Mouse (Mus musculus): ENCODE results near the gene Rbm15. TPM values are rescaled to one million over a fixed set of nuclear protein-coding genes. Genes with fewer than 3 reads are reported as not detected.

The Rbm15 gene
- polyA plus RNA-seq, 1 experiment = 16.4 TPM

GRCm38 (mm10) chr3:107365341-107365740 lies 31.9 kb upstream of the Rbm15 start:
- no peak overlapping the region for H3K4me3 ChIP-seq (ENCODE audit: control insufficient read depth, insufficient read depth, low read length)
- no peak overlapping the region for H3K27ac ChIP-seq (ENCODE audit: control insufficient read depth, insufficient read depth, low read length)
- no peaks in the 10 kb centered on the region for H3K36me3 ChIP-seq (ENCODE audit: control insufficient read depth, insufficient read depth, low read length)
- no peak for TF ChIP-seq CTCF (IDR thresholded peaks at IDR 0.05; ENCODE audit: borderline replicate concordance, control insufficient read depth, extremely low read depth, insufficient read depth, low read length, poor library complexity)
- TF ChIP-seq POLR2A (IDR thresholded peaks at IDR 0.05; ENCODE audit: control insufficient read depth, extremely low read depth, insufficient read depth, low read length, poor library complexity) = no peak
- H3K4me1 ChIP-seq (replicated peaks; ENCODE audit: control insufficient read depth, insufficient read depth, low read length) = no peaks in the 10 kb centered on the region
- WGBS = 92% methylated on average over 4 of the region's 4 CpGs
- no peak for DNase-seq
- no peaks in the 10 kb centered on the region for H3K27me3 ChIP-seq (ENCODE audit: control insufficient read depth, insufficient read depth, low read length)

GRCm38 (mm10) chr3:107363391-107363790 lies 29.9 kb upstream of the Rbm15 start:
- no peaks in the 10 kb centered on the region for H3K36me3 ChIP-seq (ENCODE audit: control insufficient read depth, insufficient read depth, low read length)
- DNase-seq = no peak
- no peak for TF ChIP-seq POLR2A (IDR thresholded peaks at IDR 0.05; ENCODE audit: control insufficient read depth, extremely low read depth, insufficient read depth, low read length, poor library complexity)
- TF ChIP-seq CTCF (IDR thresholded peaks at IDR 0.05; ENCODE audit: borderline replicate concordance, control insufficient read depth, extremely low read depth, insufficient read depth, low read length, poor library complexity) = no peak
- WGBS = 92% methylated on average over 5 of the region's 5 CpGs
- no peaks in the 10 kb centered on the region for H3K27me3 ChIP-seq (ENCODE audit: control insufficient read depth, insufficient read depth, low read length)
- H3K27ac ChIP-seq (ENCODE audit: control insufficient read depth, insufficient read depth, low read length) = no peak overlapping the region
- H3K4me1 ChIP-seq (replicated peaks; ENCODE audit: control insufficient read depth, insufficient read depth, low read length) = no peaks in the 10 kb centered on the region
- H3K4me3 ChIP-seq (ENCODE audit: control insufficient read depth, insufficient read depth, low read length) = no peak overlapping the region

GRCm38 (mm10) chr3:107360341-107360740 lies 26.9 kb upstream of the Rbm15 start:
- Histone ChIP-seq H3K27ac (ENCODE audit: control insufficient read depth, insufficient read depth, low read length) (no peak overlapping the region), H3K4me3 (ENCODE audit: control insufficient read depth, insufficient read depth, low read length) (no peak overlapping the region), H3K27me3 (ENCODE audit: control insufficient read depth, insufficient read depth, low read length) (no peaks in the 10 kb centered on the region), H3K36me3 (ENCODE audit: control insufficient read depth, insufficient read depth, low read length) (no peaks in the 10 kb centered on the region), H3K4me1 (replicated peaks; ENCODE audit: control insufficient read depth, insufficient read depth, low read length) (peaks cover 3% of the 10 kb centered on the region; the same call in 1 of the 2 replicates)
- TF ChIP-seq POLR2A (IDR thresholded peaks at IDR 0.05; ENCODE audit: control insufficient read depth, extremely low read depth, insufficient read depth, low read length, poor library complexity) (no peak), CTCF (IDR thresholded peaks at IDR 0.05; ENCODE audit: borderline replicate concordance, control insufficient read depth, extremely low read depth, insufficient read depth, low read length, poor library complexity) (no peak)
- 74% methylated on average over 4 of the region's 4 CpGs for WGBS
- DNase-seq = no peak

- H3K4me1 ChIP-seq (replicated peaks; ENCODE audit: control insufficient read depth, insufficient read depth, low read length) = peaks cover 3% of the 10 kb centered on the region; the same call in 1 of the 2 replicates
- WGBS = 89% methylated on average over 3 of the region's 3 CpGs
- no peak for DNase-seq
- H3K4me3 ChIP-seq (ENCODE audit: control insufficient read depth, insufficient read depth, low read length) = no peak overlapping the region
- H3K27ac ChIP-seq (ENCODE audit: control insufficient read depth, insufficient read depth, low read length) = no peak overlapping the region
- no peaks in the 10 kb centered on the region for H3K27me3 ChIP-seq (ENCODE audit: control insufficient read depth, insufficient read depth, low read length)
- TF ChIP-seq POLR2A (IDR thresholded peaks at IDR 0.05; ENCODE audit: control insufficient read depth, extremely low read depth, insufficient read depth, low read length, poor library complexity) (no peak), CTCF (IDR thresholded peaks at IDR 0.05; ENCODE audit: borderline replicate concordance, control insufficient read depth, extremely low read depth, insufficient read depth, low read length, poor library complexity) (no peak)
- H3K36me3 ChIP-seq (ENCODE audit: control insufficient read depth, insufficient read depth, low read length) = no peaks in the 10 kb centered on the region
These were observed 24.3 kb upstream of the Rbm15 start for GRCm38 (mm10) chr3:107357700-107358234.

GRCm38 (mm10) chr3:107356964-107357441 lies 23.5 kb upstream of the Rbm15 start:
- H3K4me3 ChIP-seq (ENCODE audit: control insufficient read depth, insufficient read depth, low read length) = no peak overlapping the region
- TF ChIP-seq POLR2A (IDR thresholded peaks at IDR 0.05; ENCODE audit: control insufficient read depth, extremely low read depth, insufficient read depth, low read length, poor library complexity) (no peak), CTCF (IDR thresholded peaks at IDR 0.05; ENCODE audit: borderline replicate concordance, control insufficient read depth, extremely low read depth, insufficient read depth, low read length, poor library complexity) (0 out of 2 replicates have a peak, but pooled peaks have one; percentile 64)
- peaks cover 3% of the 10 kb centered on the region; the same call in 1 of the 2 replicates for H3K4me1 ChIP-seq (replicated peaks; ENCODE audit: control insufficient read depth, insufficient read depth, low read length)
- DNase-seq = peak; percentile 64
- H3K36me3 ChIP-seq (ENCODE audit: control insufficient read depth, insufficient read depth, low read length) = no peaks in the 10 kb centered on the region
- H3K27ac ChIP-seq (ENCODE audit: control insufficient read depth, insufficient read depth, low read length) = no peak overlapping the region
- WGBS = 5% methylated on average over 11 of the region's 11 CpGs
- H3K27me3 ChIP-seq (ENCODE audit: control insufficient read depth, insufficient read depth, low read length) = no peaks in the 10 kb centered on the region

- no peak for TF ChIP-seq POLR2A (IDR thresholded peaks at IDR 0.05; ENCODE audit: control insufficient read depth, extremely low read depth, insufficient read depth, low read length, poor library complexity)
- TF ChIP-seq CTCF (IDR thresholded peaks at IDR 0.05; ENCODE audit: borderline replicate concordance, control insufficient read depth, extremely low read depth, insufficient read depth, low read length, poor library complexity) = no peak
- Histone ChIP-seq H3K27ac (ENCODE audit: control insufficient read depth, insufficient read depth, low read length) (no peak overlapping the region), H3K4me1 (replicated peaks; ENCODE audit: control insufficient read depth, insufficient read depth, low read length) (peaks cover 3% of the 10 kb centered on the region; the same call in 1 of the 2 replicates), H3K27me3 (ENCODE audit: control insufficient read depth, insufficient read depth, low read length) (no peaks in the 10 kb centered on the region), H3K36me3 (ENCODE audit: control insufficient read depth, insufficient read depth, low read length) (no peaks in the 10 kb centered on the region), H3K4me3 (ENCODE audit: control insufficient read depth, insufficient read depth, low read length) (no peak overlapping the region)
- DNase-seq = no peak
- 94% methylated on average over 6 of the region's 6 CpGs for WGBS
These were observed 22.3 kb upstream of the Rbm15 start for GRCm38 (mm10) chr3:107355618-107356260.
